Mouse (Mus musculus) hindbrain, embryonic 16.5 days (tissue): Measurements from ENCODE around the gene Apoc3. TPM values are rescaled to one million over a fixed set of nuclear protein-coding genes. Genes with fewer than 3 reads are reported as not detected.

Experiments used
- ATAC-seq: fragments of 200-750 bp; cut with Nextera tagmentation; 2 replicates; pipeline ENCODE4 v1.8.0; 2017; ENCODE audit warnings: moderate TSS enrichment, moderate library complexity
- H3K27ac ChIP-seq: fragments of 300-500 bp; sonication (generic); 2 replicates; pipeline ENCODE4 v1.5.1; 2014; ENCODE audit warnings: low read depth, mild to moderate bottlenecking, control low read depth, low read length, moderate library complexity
- H3K27me3 ChIP-seq: fragments of 300-500 bp; sonication (generic); replicated peaks from 2 replicates; pipeline ENCODE4 v1.6.1; 2014; ENCODE audit warnings: low read length; ENCODE audit not compliant: control insufficient read depth, insufficient read depth
- H3K36me3 ChIP-seq: fragments of 300-500 bp; sonication (generic); 2 replicates; pipeline ENCODE4 v1.6.1; 2014; ENCODE audit warnings: mild to moderate bottlenecking, low read length, moderate library complexity, mixed read lengths; ENCODE audit not compliant: control insufficient read depth, insufficient read depth
- H3K4me1 ChIP-seq: fragments of 300-500 bp; sonication (generic); 2 replicates; pipeline ENCODE4 v1.6.1; 2014; ENCODE audit warnings: low read depth, low read length; ENCODE audit not compliant: control insufficient read depth, insufficient read depth
- H3K4me2 ChIP-seq: fragments of 300-500 bp; sonication (generic); 2 replicates; pipeline ENCODE4 v1.6.1; 2014; ENCODE audit warnings: mild to moderate bottlenecking, low read length, control low read depth, moderate library complexity
- H3K4me3 ChIP-seq: fragments of 300-500 bp; sonication (generic); 2 replicates; pipeline ENCODE4 v1.5.1; 2014; ENCODE audit warnings: mild to moderate bottlenecking, low read length, control low read depth, moderate library complexity
- H3K9ac ChIP-seq: fragments of 300-500 bp; sonication (generic); 2 replicates; pipeline ENCODE4 v1.6.1; 2014; ENCODE audit warnings: low read depth, mild to moderate bottlenecking, control low read depth, low read length, moderate library complexity
- H3K9me3 ChIP-seq: fragments of 300-500 bp; sonication (generic); 2 replicates; pipeline ENCODE4 v1.6.1; 2014; ENCODE audit warnings: mild to moderate bottlenecking, low read length, moderate library complexity; ENCODE audit not compliant: control insufficient read depth
- WGBS: fragments of 180-500 bp; shearing (Covaris S2); extraction: QIAGEN DNeasy Blood & Tissue Kit; methylation state at CpG from one replicate; pipeline ENCODE4 v1.1.7; 2014; 5-methylcytosine and 5-hydroxymethylcytosine counted together
- polyA plus RNA-seq: library from polyadenylated mRNA; unstranded; fragments of >200 nt; fragmentation: Nextera tagmentation; extraction: Ambion mirVana; gene quantifications from 2 replicates; pipeline ENCODE4 v1.2.1, GENCODE M21; 2015

Apoc3 gene
- polyA plus RNA-seq, 1 experiment from 2014 or later, result not detected

GRCm38 (mm10) chr9:46223090-46223489 is 12.3 kb downstream of the Apoc3 start:
- Histone ChIP-seq H3K27ac (no peak overlapping the region), H3K9me3 (no peaks in the 10 kb centered on the region), H3K36me3 (peaks cover 17% of the 10 kb centered on the region), H3K4me3 (no peak overlapping the region), H3K27me3 (no peaks in the 10 kb centered on the region), H3K9ac (no peak overlapping the region), H3K4me1 (no peaks in the 10 kb centered on the region), H3K4me2 (no peak overlapping the region)
- 89% methylated on average over 6 of the region's 6 CpGs for WGBS
- ATAC-seq, result no peak

- H3K4me3 ChIP-seq, result no peak overlapping the region
- H3K9me3 ChIP-seq, result no peaks in the 10 kb centered on the region
- no peak for ATAC-seq
- H3K4me1 ChIP-seq, result no peaks in the 10 kb centered on the region
- H3K27ac ChIP-seq, result no peak overlapping the region
- no peak overlapping the region for H3K4me2 ChIP-seq
- no peaks in the 10 kb centered on the region for H3K27me3 ChIP-seq
- H3K9ac ChIP-seq, result no peak overlapping the region
- peaks cover 24% of the 10 kb centered on the region for H3K36me3 ChIP-seq
- WGBS, result 88% methylated on average over 9 of the region's 9 CpGs
These were observed 17.3 kb downstream of the Apoc3 start for GRCm38 (mm10) chr9:46218176-46218575.

GRCm38 (mm10) chr9:46216744-46217470 is 18.5 kb downstream of the Apoc3 start:
- H3K27ac ChIP-seq, result no peak overlapping the region
- no peaks in the 10 kb centered on the region for H3K9me3 ChIP-seq
- no peak overlapping the region for H3K4me2 ChIP-seq
- no peak overlapping the region for H3K4me3 ChIP-seq
- no peaks in the 10 kb centered on the region for H3K4me1 ChIP-seq
- H3K27me3 ChIP-seq, result no peaks in the 10 kb centered on the region
- 93% methylated on average over 13 of the region's 13 CpGs for WGBS
- H3K36me3 ChIP-seq, result peaks cover 26% of the 10 kb centered on the region
- no peak for ATAC-seq
- no peak overlapping the region for H3K9ac ChIP-seq

- ATAC-seq, result no peak
- H3K27me3 ChIP-seq, result no peaks in the 10 kb centered on the region
- WGBS, result 89% methylated on average over 11 of the region's 11 CpGs
- no peak overlapping the region for H3K9ac ChIP-seq
- no peak overlapping the region for H3K27ac ChIP-seq
- no peak overlapping the region for H3K4me2 ChIP-seq
- no peaks in the 10 kb centered on the region for H3K4me1 ChIP-seq
- no peak overlapping the region for H3K4me3 ChIP-seq
- no peaks in the 10 kb centered on the region for H3K9me3 ChIP-seq
- H3K36me3 ChIP-seq, result peaks cover 21% of the 10 kb centered on the region
These were observed 19.8 kb downstream of the Apoc3 start for GRCm38 (mm10) chr9:46215338-46216322.

- no peak overlapping the region for H3K4me3 ChIP-seq
- no peak for ATAC-seq
- H3K27ac ChIP-seq, result no peak overlapping the region
- no peaks in the 10 kb centered on the region for H3K4me1 ChIP-seq
- no peak overlapping the region for H3K9ac ChIP-seq
- no peak overlapping the region for H3K4me2 ChIP-seq
- no peaks in the 10 kb centered on the region for H3K9me3 ChIP-seq
- peaks cover 20% of the 10 kb centered on the region for H3K36me3 ChIP-seq
- 92% methylated on average over 10 of the region's 10 CpGs for WGBS
- H3K27me3 ChIP-seq, result no peaks in the 10 kb centered on the region
These were observed 20.5 kb downstream of the Apoc3 start for GRCm38 (mm10) chr9:46214946-46215337.

- WGBS, result 93% methylated on average over 4 of the region's 4 CpGs
- no peak for ATAC-seq
- H3K36me3 ChIP-seq, result peaks cover 20% of the 10 kb centered on the region
These were observed 21.2 kb downstream of the Apoc3 start for GRCm38 (mm10) chr9:46214276-46214675.

GRCm38 (mm10) chr9:46210473-46210872 is 25.0 kb downstream of the Apoc3 start:
- H3K27me3 ChIP-seq, result no peaks in the 10 kb centered on the region
- H3K36me3 ChIP-seq, result peaks cover 23% of the 10 kb centered on the region
- no peak overlapping the region for H3K4me2 ChIP-seq
- H3K9me3 ChIP-seq, result no peaks in the 10 kb centered on the region
- H3K4me3 ChIP-seq, result no peak overlapping the region
- H3K4me1 ChIP-seq, result no peaks in the 10 kb centered on the region
- 92% methylated on average over 12 of the region's 12 CpGs for WGBS
- H3K27ac ChIP-seq, result no peak overlapping the region
- ATAC-seq, result no peak
- no peak overlapping the region for H3K9ac ChIP-seq

More at GRCm38 (mm10) chr9:46214276-46214675, 21.2 kb downstream of the Apoc3 start:
- no peaks in the 10 kb centered on the region for H3K4me1 ChIP-seq
- no peak overlapping the region for H3K9ac ChIP-seq
- no peaks in the 10 kb centered on the region for H3K27me3 ChIP-seq
- no peak overlapping the region for H3K4me2 ChIP-seq
- no peak overlapping the region for H3K4me3 ChIP-seq
- H3K9me3 ChIP-seq, result no peaks in the 10 kb centered on the region
- no peak overlapping the region for H3K27ac ChIP-seq

GRCm38 (mm10) chr9:46208401-46208974 is 26.9 kb downstream of the Apoc3 start:
- Histone ChIP-seq H3K4me2 (no peak overlapping the region), H3K4me1 (no peaks in the 10 kb centered on the region), H3K36me3 (peaks cover 19% of the 10 kb centered on the region), H3K9ac (no peak overlapping the region), H3K27ac (no peak overlapping the region), H3K4me3 (no peak overlapping the region), H3K9me3 (no peaks in the 10 kb centered on the region), H3K27me3 (no peaks in the 10 kb centered on the region)
- 83% methylated on average over 13 of the region's 13 CpGs for WGBS
- ATAC-seq, result no peak

GRCm38 (mm10) chr9:46207501-46207869 is 28.0 kb downstream of the Apoc3 start:
- Histone ChIP-seq H3K4me3 (no peak overlapping the region), H3K27ac (no peak overlapping the region), H3K27me3 (no peaks in the 10 kb centered on the region), H3K4me2 (no peak overlapping the region), H3K4me1 (no peaks in the 10 kb centered on the region), H3K9me3 (no peaks in the 10 kb centered on the region), H3K36me3 (peaks cover 19% of the 10 kb centered on the region), H3K9ac (no peak overlapping the region)
- no peak for ATAC-seq
- WGBS, result 88% methylated on average over 6 of the region's 6 CpGs
